Mouse (Mus musculus): Measurements from ENCODE around the gene Cenps. TPM values are rescaled to one million over a fixed set of nuclear protein-coding genes. Genes with fewer than 3 reads are reported as not detected.
A peak's percentile ranks its signal among the peaks of the same experiment; 100 is the strongest.

Gene Cenps
- 38.2 and 41.6 TPM in 2 replicates for polyA plus RNA-seq (2016; fragmentation: Nextera tagmentation; extraction: Ambion mirVana)

DNA sequence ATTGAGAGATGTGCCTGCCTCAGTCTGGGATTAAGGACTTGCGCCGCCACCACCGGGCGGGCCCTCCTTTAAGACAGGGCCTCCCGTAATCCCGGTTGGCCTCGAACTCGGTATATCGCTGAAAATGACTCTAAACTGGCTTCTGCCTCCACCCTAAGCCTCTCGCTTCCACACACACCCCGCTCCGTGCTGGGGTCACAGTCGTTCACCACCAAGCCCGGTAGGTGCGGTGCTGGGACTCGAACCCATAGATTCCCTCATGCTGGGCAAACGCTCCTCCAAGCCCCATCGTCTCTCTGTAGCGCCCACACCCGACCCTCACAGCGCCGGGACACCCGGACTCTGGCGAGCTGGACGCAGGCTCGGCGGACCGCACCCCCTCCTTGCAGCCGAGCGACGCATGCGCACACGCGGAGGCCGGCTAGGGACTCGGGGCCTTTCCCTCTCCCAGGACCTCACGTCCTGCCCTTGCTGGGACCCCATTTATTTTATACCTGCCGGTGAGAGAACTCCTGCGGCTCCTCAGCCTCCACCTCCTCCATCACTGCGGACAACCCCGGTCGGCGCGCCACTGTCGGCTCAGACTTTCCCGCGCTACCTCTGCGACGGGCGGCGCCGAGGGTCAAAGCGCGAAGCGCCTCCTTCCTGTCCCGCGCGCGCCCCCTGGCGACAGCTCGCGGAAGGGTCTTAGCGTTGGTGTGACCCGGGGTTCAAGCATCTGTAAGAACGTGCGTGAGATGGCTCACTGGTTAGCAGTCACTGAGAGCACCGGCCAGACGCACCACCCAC, at the start of gene Cenps:
Cenps (minus strand) TSS at position 648 of the 789 bp plus-strand sequence.
- peaks cover 7% of the 10 kb centered on the region for H3K4me1 ChIP-seq
- no peaks in the 10 kb centered on the region for H3K36me3 ChIP-seq
- ATAC-seq (ENCODE audit: low FRiP score, low read depth), result peak; percentile 93
- H3K9ac ChIP-seq (replicated peaks), result peak within 1 kb of the TSS; percentile 66
- H3K27me3 ChIP-seq, result no peaks in the 10 kb centered on the region
- WGBS, result under 1% methylated on average over 68 of the region's 68 CpGs
- peak within 1 kb of the TSS; percentile 86 for H3K27ac ChIP-seq (replicated peaks)
- H3K4me3 ChIP-seq, result peak within 1 kb of the TSS; percentile 64
- H3K4me2 ChIP-seq (replicated peaks), result peak within 1 kb of the TSS; percentile 67
- no peaks in the 10 kb centered on the region for H3K9me3 ChIP-seq

DNA sequence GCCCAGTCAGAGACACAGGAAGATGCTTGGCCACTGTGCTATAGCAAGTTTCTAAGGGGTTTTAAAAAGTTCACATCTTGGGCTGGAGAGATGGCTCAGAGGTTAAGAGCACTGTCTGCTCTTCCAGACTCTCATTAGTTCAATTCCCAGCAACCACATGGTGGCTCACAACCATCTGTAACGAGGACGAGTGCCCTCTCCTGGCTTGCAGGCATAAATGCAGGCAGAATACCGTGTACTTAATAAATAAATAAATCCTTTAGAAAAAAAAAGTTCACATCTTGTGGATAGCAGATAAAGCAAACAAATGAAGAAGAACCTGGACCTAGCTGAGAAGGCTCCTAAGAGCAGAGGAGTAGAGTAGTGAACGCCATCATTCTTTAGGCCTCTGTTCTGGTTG, 45.3 kb upstream of the Cenps start:
- Histone ChIP-seq H3K27me3 (no peaks in the 10 kb centered on the region), H3K9ac (replicated peaks) (no peak overlapping the region), H3K4me3 (no peak overlapping the region), H3K4me2 (replicated peaks) (no peak overlapping the region), H3K4me1 (no peaks in the 10 kb centered on the region), H3K36me3 (peaks cover 95% of the 10 kb centered on the region), H3K27ac (replicated peaks) (no peak overlapping the region), H3K9me3 (no peaks in the 10 kb centered on the region)
- ATAC-seq (ENCODE audit: low FRiP score, low read depth), result no peak
- 64% methylated on average over 4 of the region's 4 CpGs for WGBS

DNA sequence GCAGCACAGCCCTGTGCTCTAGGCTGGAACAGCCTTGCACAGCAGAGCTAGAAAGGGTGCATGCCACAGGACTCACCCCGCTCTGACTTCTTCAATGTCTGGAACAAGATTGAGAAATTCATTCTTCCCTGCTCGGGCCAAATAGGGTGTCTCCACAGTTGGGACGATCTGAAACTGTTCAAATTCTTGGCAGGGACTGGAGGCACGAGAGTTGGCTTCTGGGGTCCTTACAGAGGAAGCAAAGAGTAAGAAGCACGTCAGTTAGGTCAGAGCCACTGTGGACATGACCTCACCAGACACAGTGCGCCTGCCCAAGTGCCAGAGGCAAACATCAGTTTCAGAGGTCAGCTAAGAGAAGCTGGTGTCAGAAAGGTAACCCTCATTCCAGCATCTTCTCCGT, 44.8 kb upstream of the Cenps start:
- H3K9me3 ChIP-seq, result no peaks in the 10 kb centered on the region
- no peaks in the 10 kb centered on the region for H3K4me1 ChIP-seq
- no peak overlapping the region for H3K4me3 ChIP-seq
- no peak overlapping the region for H3K9ac ChIP-seq (replicated peaks)
- no peak overlapping the region for H3K4me2 ChIP-seq (replicated peaks)
- H3K36me3 ChIP-seq, result peaks cover 89% of the 10 kb centered on the region
- ATAC-seq (ENCODE audit: low FRiP score, low read depth), result no peak
- WGBS, result 92% methylated on average over 7 of the region's 7 CpGs
- H3K27ac ChIP-seq (replicated peaks), result no peak overlapping the region
- H3K27me3 ChIP-seq, result no peaks in the 10 kb centered on the region

GRCm38 (mm10) chr4:149179573-149179972, 42.1 kb upstream of the Cenps start:
- Histone ChIP-seq H3K27me3 (no peaks in the 10 kb centered on the region), H3K9ac (replicated peaks) (no peak overlapping the region), H3K4me2 (replicated peaks) (no peak overlapping the region), H3K9me3 (no peaks in the 10 kb centered on the region), H3K4me1 (no peaks in the 10 kb centered on the region), H3K4me3 (no peak overlapping the region), H3K36me3 (peaks cover 83% of the 10 kb centered on the region), H3K27ac (replicated peaks) (no peak overlapping the region)
- WGBS, result 46% methylated on average over 4 of the region's 4 CpGs
- ATAC-seq (ENCODE audit: low FRiP score, low read depth), result no peak

GRCm38 (mm10) chr4:149179160-149179559, 41.7 kb upstream of the Cenps start:
- H3K27ac ChIP-seq (replicated peaks), result no peak overlapping the region
- WGBS, result 85% methylated on average over 7 of the region's 7 CpGs

GRCm38 (mm10) chr4:149178328-149178727, 40.9 kb upstream of the Cenps start:
- no peak for ATAC-seq (ENCODE audit: low FRiP score, low read depth)
- no peak overlapping the region for H3K4me2 ChIP-seq (replicated peaks)
- no peaks in the 10 kb centered on the region for H3K4me1 ChIP-seq
- no peaks in the 10 kb centered on the region for H3K9me3 ChIP-seq
- WGBS, result 80% methylated on average over 7 of the region's 7 CpGs
- no peak overlapping the region for H3K27ac ChIP-seq (replicated peaks)
- H3K36me3 ChIP-seq, result peaks cover 71% of the 10 kb centered on the region
- H3K9ac ChIP-seq (replicated peaks), result no peak overlapping the region
- no peaks in the 10 kb centered on the region for H3K27me3 ChIP-seq
- H3K4me3 ChIP-seq, result no peak overlapping the region

More at GRCm38 (mm10) chr4:149179160-149179559, 41.7 kb upstream of the Cenps start:
- H3K36me3 ChIP-seq, result peaks cover 79% of the 10 kb centered on the region
- no peak overlapping the region for H3K4me3 ChIP-seq
- no peaks in the 10 kb centered on the region for H3K27me3 ChIP-seq
- H3K4me1 ChIP-seq, result no peaks in the 10 kb centered on the region
- no peak overlapping the region for H3K4me2 ChIP-seq (replicated peaks)
- ATAC-seq (ENCODE audit: low FRiP score, low read depth), result no peak
- no peak overlapping the region for H3K9ac ChIP-seq (replicated peaks)
- no peaks in the 10 kb centered on the region for H3K9me3 ChIP-seq

DNA sequence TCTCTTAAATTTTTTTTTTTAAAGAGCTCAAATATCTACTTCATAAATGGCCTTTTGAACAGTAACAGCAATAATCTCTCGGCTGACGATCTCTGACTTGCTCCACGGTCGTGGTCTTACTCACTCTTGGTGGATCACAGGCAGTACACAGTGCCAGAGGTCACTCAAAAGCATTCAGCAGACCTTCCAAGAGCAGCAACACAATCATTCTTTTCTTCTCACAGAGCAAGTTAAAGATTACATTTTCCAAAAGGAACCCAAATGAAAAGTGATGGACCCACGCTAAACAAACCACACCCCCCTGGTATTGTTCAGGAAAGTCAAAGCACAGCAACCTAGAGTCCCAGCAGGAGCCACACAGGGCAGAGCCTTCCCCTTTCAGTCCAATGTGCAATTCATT, 39.6 kb upstream of the Cenps start:
- Histone ChIP-seq H3K9ac (replicated peaks) (no peak overlapping the region), H3K4me3 (no peak overlapping the region), H3K9me3 (no peaks in the 10 kb centered on the region), H3K4me2 (replicated peaks) (no peak overlapping the region), H3K36me3 (peaks cover 58% of the 10 kb centered on the region), H3K27me3 (no peaks in the 10 kb centered on the region), H3K27ac (replicated peaks) (no peak overlapping the region), H3K4me1 (no peaks in the 10 kb centered on the region)
- ATAC-seq (ENCODE audit: low FRiP score, low read depth), result no peak
- 36% methylated on average over 5 of the region's 5 CpGs for WGBS

GRCm38 (mm10) chr4:149176645-149177044, 39.2 kb upstream of the Cenps start:
- no peak overlapping the region for H3K4me2 ChIP-seq (replicated peaks)
- 82% methylated on average over 6 of the region's 6 CpGs for WGBS
- no peak overlapping the region for H3K27ac ChIP-seq (replicated peaks)
- H3K27me3 ChIP-seq, result no peaks in the 10 kb centered on the region
- H3K4me1 ChIP-seq, result no peaks in the 10 kb centered on the region
- no peak overlapping the region for H3K9ac ChIP-seq (replicated peaks)
- no peaks in the 10 kb centered on the region for H3K9me3 ChIP-seq
- peaks cover 54% of the 10 kb centered on the region for H3K36me3 ChIP-seq
- no peak overlapping the region for H3K4me3 ChIP-seq
- ATAC-seq (ENCODE audit: low FRiP score, low read depth), result no peak

- no peak for ATAC-seq (ENCODE audit: low FRiP score, low read depth)
- Histone ChIP-seq H3K4me2 (replicated peaks) (no peak overlapping the region), H3K27ac (replicated peaks) (no peak overlapping the region), H3K36me3 (peaks cover 24% of the 10 kb centered on the region), H3K27me3 (no peaks in the 10 kb centered on the region), H3K9me3 (no peaks in the 10 kb centered on the region), H3K9ac (replicated peaks) (no peak overlapping the region), H3K4me3 (no peak overlapping the region), H3K4me1 (no peaks in the 10 kb centered on the region)
- 90% methylated on average over 6 of the region's 6 CpGs for WGBS
Measured at GRCm38 (mm10) chr4:149173661-149174060, 36.2 kb upstream of the Cenps start.

GRCm38 (mm10) chr4:149172666-149173065, 35.2 kb upstream of the Cenps start:
- Histone ChIP-seq H3K4me2 (replicated peaks) (no peak overlapping the region), H3K27me3 (no peaks in the 10 kb centered on the region), H3K36me3 (peaks cover 19% of the 10 kb centered on the region), H3K9ac (replicated peaks) (no peak overlapping the region), H3K27ac (replicated peaks) (peak overlapping the region; percentile 47; the same call in 1 of the 2 replicates), H3K9me3 (no peaks in the 10 kb centered on the region), H3K4me3 (no peak overlapping the region), H3K4me1 (no peaks in the 10 kb centered on the region)
- WGBS, result 80% methylated on average over 2 of the region's 2 CpGs
- no peak for ATAC-seq (ENCODE audit: low FRiP score, low read depth)

GRCm38 (mm10) chr4:149172083-149172482, 34.7 kb upstream of the Cenps start:
- H3K9ac ChIP-seq (replicated peaks), result no peak overlapping the region
- H3K36me3 ChIP-seq, result peaks cover 19% of the 10 kb centered on the region
- no peak overlapping the region; the same call in 1 of the 2 replicates for H3K27ac ChIP-seq (replicated peaks)
- no peaks in the 10 kb centered on the region for H3K27me3 ChIP-seq
- H3K4me1 ChIP-seq, result no peaks in the 10 kb centered on the region
- ATAC-seq (ENCODE audit: low FRiP score, low read depth), result no peak
- WGBS, result 90% methylated on average over 5 of the region's 5 CpGs
- no peak overlapping the region for H3K4me2 ChIP-seq (replicated peaks)
- no peaks in the 10 kb centered on the region for H3K9me3 ChIP-seq
- no peak overlapping the region for H3K4me3 ChIP-seq

GRCm38 (mm10) chr4:149171581-149171981, 34.2 kb upstream of the Cenps start:
- Histone ChIP-seq H3K4me3 (no peak overlapping the region), H3K9me3 (no peaks in the 10 kb centered on the region), H3K36me3 (peaks cover 17% of the 10 kb centered on the region), H3K9ac (replicated peaks) (no peak overlapping the region), H3K4me1 (no peaks in the 10 kb centered on the region), H3K27ac (replicated peaks) (no peak overlapping the region), H3K4me2 (replicated peaks) (no peak overlapping the region), H3K27me3 (no peaks in the 10 kb centered on the region)
- no peak for ATAC-seq (ENCODE audit: low FRiP score, low read depth)
- 84% methylated on average over 5 of the region's 5 CpGs for WGBS
